Mouse (Mus musculus): ENCODE data around the gene Cpne5. TPM values are rescaled to one million over a fixed set of nuclear protein-coding genes. Genes with fewer than 3 reads are reported as not detected.
"Not testable (repeated sequence)": the region's sequence is repeated elsewhere in the genome, so short reads cannot be mapped to it uniquely, and the experiment has no call there.

Gene Cpne5
- total and polyA plus RNA-seq, 2 experiments from 2014 or later, result 61.6 to 65.8 TPM

DNA sequence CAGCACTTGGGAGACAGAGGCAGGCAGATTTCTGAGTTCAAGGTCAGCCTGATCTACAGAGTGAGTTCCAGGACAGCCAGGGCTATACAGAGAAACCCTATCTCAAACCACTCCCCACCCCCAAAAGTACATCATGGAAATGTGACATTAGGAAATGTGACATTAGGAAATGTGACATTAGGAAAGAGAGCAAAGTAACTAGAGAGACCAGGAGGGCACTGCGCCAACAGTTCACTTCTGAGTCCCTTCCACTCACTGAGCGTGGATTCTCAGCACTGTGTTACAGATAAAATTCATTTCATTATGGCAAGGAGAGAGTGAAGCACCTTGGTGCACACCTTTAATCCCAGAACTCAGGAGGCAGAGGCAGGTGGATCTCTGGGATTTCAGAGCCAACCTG is 21.0 kb upstream of the Cpne5 start:
- no peak for TF ChIP-seq CTCF (IDR thresholded peaks at IDR 0.05; ENCODE audit: low read depth)
- WGBS, result 100% methylated on average over 2 of the region's 2 CpGs

DNA sequence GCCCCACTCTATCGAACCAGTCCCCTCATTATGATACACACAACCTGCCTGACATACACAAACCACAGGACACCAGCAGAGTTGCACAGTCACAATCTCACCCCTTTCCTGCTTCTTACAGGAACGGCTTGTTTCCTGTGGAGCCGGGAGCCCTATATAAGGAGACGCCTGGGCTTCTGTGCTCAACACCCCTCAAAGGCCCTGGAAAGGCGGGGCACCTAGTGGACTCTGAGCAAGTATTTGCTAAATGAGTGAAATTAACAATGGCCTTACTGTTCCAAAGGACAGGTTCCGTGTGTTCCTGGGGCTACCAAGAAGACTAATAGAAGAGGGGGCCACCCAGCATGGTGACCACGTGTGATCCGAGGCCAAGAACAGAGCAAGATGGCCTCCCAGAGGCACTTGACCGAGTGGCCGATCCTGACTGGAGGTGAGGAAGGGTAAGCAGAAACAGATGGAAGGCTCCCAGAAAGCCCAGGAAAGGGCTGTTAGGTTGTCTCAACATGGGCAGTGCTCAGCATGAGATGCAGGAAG is 20.1 kb upstream of the Cpne5 start:
- ATAC-seq (no peak), DNase-seq (ENCODE audit: low spot score) (no peak)
- TF ChIP-seq CTCF (IDR thresholded peaks at IDR 0.05; ENCODE audit: low read depth), result no peak
- Histone ChIP-seq H3K9me3 (ENCODE audit: low read length) (no peaks in the 10 kb centered on the region), H3K27ac (0 out of 2 replicates have a peak overlapping the region, but pooled peaks have one; percentile 27), H3K4me3 (ENCODE audit: low read length) (no peak overlapping the region), H3K27me3 (ENCODE audit: insufficient read depth, low read length) (no peaks in the 10 kb centered on the region), H3K4me1 (ENCODE audit: insufficient read depth, low read length) (peaks cover 3% of the 10 kb centered on the region; the same call in 1 of the 2 replicates), H3K4me2 (ENCODE audit: low read depth, low read length) (no peak overlapping the region), H3K9ac (replicated peaks; ENCODE audit: low read length) (no peak overlapping the region), H3K36me3 (ENCODE audit: insufficient read depth, low read length) (peaks cover 14% of the 10 kb centered on the region; the same call in 1 of the 2 replicates)
- 83% methylated on average over 10 of the region's 10 CpGs for WGBS

More for the DNA sequence above, 21.0 kb upstream of the Cpne5 start:
- Histone ChIP-seq H3K9ac (replicated peaks; ENCODE audit: low read length) (no peak overlapping the region), H3K36me3 (ENCODE audit: insufficient read depth, low read length) (peaks cover 14% of the 10 kb centered on the region; the same call in 1 of the 2 replicates), H3K4me2 (ENCODE audit: low read depth, low read length) (no peak overlapping the region), H3K27me3 (ENCODE audit: insufficient read depth, low read length) (no peaks in the 10 kb centered on the region), H3K27ac (no peak overlapping the region), H3K4me3 (ENCODE audit: low read length) (no peak overlapping the region), H3K9me3 (ENCODE audit: low read length) (no peaks in the 10 kb centered on the region), H3K4me1 (ENCODE audit: insufficient read depth, low read length) (peaks cover 3% of the 10 kb centered on the region; the same call in 1 of the 2 replicates)
- DNase-seq (ENCODE audit: low spot score), result no peak
- no peak for ATAC-seq

DNA sequence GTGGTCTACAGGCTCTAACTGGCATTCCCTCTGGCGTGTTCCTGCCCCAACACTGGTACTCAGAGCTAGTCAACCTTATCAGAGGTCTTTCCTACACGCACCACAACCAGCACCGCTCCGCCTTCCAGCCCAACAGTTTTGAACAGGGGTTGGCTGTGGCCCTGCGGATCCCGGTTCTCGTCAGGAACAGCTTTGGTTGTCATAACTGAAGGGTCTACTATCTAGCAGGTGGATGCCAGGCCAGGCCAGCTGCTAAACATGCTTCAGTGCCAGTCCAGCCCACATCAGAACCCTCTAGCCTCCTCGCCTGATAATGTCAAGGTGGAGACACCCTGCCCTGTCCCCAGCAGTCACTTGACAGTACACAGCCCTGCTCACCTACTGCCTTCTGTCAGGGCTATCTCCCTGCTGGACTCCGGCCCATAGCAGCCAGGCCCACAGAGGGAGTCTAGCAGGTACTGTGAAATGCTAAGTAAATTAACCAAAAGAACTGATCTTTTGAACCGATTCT is 19.1 kb upstream of the Cpne5 start:
- whole genome bisulfite sequencing, result 94% methylated on average over 10 of the region's 10 CpGs
- no peaks in the 10 kb centered on the region for H3K27me3 ChIP-seq (ENCODE audit: insufficient read depth, low read length)
- H3K4me1 ChIP-seq (ENCODE audit: insufficient read depth, low read length), result no peaks in the 10 kb centered on the region
- DNase-seq (ENCODE audit: low spot score), result no peak
- H3K9me3 ChIP-seq (ENCODE audit: low read length), result no peaks in the 10 kb centered on the region
- TF ChIP-seq CTCF (IDR thresholded peaks at IDR 0.05; ENCODE audit: low read depth), result no peak
- H3K4me2 ChIP-seq (ENCODE audit: low read depth, low read length), result no peak overlapping the region
- H3K9ac ChIP-seq (replicated peaks; ENCODE audit: low read length), result no peak overlapping the region
- H3K36me3 ChIP-seq (ENCODE audit: insufficient read depth, low read length), result peaks cover 14% of the 10 kb centered on the region; the same call in 1 of the 2 replicates
- no peak overlapping the region for H3K27ac ChIP-seq
- H3K4me3 ChIP-seq (ENCODE audit: low read length), result no peak overlapping the region
- ATAC-seq, result no peak

DNA sequence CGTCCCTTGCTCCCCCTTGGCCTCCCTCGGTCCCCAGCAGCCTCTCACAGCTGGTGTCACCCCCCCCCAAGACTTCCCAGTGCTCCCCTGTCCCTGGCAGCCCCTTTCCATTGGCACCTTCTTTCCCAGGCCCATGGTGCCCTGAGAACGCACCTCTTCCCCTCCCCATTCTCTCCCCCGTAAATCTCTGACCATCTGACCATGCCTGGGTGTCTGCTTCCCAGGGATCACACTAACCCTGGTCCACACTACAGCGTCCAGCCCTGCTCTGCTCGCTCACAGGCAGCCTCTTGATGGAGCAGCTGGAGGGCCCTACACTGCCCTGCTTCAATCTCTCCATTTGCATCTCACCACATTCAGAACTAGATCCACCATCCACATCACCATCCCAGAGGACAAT is 18.5 kb upstream of the Cpne5 start:
- no peaks in the 10 kb centered on the region for H3K27me3 ChIP-seq (ENCODE audit: insufficient read depth, low read length)
- peaks cover 14% of the 10 kb centered on the region; the same call in 1 of the 2 replicates for H3K36me3 ChIP-seq (ENCODE audit: insufficient read depth, low read length)
- H3K9ac ChIP-seq (replicated peaks; ENCODE audit: low read length), result no peak overlapping the region
- H3K27ac ChIP-seq, result no peak overlapping the region
- H3K4me3 ChIP-seq (ENCODE audit: low read length), result no peak overlapping the region
- no peaks in the 10 kb centered on the region for H3K9me3 ChIP-seq (ENCODE audit: low read length)
- TF ChIP-seq CTCF (IDR thresholded peaks at IDR 0.05; ENCODE audit: low read depth), result no peak
- WGBS, result 78% methylated on average over 6 of the region's 6 CpGs
- DNase-seq (ENCODE audit: low spot score), result no peak
- no peaks in the 10 kb centered on the region for H3K4me1 ChIP-seq (ENCODE audit: insufficient read depth, low read length)
- no peak overlapping the region for H3K4me2 ChIP-seq (ENCODE audit: low read depth, low read length)
- ATAC-seq, result no peak

DNA sequence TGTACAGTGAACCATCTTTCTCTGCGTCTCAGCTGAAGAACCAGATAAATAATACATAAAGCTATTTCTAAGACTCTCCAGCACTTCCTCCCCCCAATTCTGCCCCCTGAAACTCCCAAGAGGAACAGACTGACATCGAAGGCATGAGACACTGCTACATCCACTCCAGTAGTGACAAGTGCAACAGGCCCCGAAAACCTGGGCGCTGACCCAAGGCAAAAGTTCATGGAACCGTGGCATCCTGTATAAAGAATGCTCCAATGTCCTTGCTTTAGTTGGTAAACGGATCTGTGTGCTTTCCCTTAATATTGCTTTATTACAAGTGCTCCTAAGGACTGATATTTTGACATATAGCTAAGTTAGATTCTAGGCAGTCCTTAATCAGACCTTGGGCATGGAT is 16.8 kb upstream of the Cpne5 start:
- not testable (repeated sequence) for H3K4me3 ChIP-seq (ENCODE audit: low read length); H3K4me1 ChIP-seq (ENCODE audit: insufficient read depth, low read length); H3K9me3 ChIP-seq (ENCODE audit: low read length); H3K27me3 ChIP-seq (ENCODE audit: insufficient read depth, low read length); H3K9ac ChIP-seq (replicated peaks; ENCODE audit: low read length); H3K4me2 ChIP-seq (ENCODE audit: low read depth, low read length); H3K27ac ChIP-seq; ATAC-seq; DNase-seq (ENCODE audit: low spot score)
- H3K36me3 ChIP-seq (ENCODE audit: insufficient read depth, low read length), result peaks cover 12% of the 10 kb centered on the region; the same call in 1 of the 2 replicates
- WGBS, result 86% methylated on average over 6 of the region's 6 CpGs

DNA sequence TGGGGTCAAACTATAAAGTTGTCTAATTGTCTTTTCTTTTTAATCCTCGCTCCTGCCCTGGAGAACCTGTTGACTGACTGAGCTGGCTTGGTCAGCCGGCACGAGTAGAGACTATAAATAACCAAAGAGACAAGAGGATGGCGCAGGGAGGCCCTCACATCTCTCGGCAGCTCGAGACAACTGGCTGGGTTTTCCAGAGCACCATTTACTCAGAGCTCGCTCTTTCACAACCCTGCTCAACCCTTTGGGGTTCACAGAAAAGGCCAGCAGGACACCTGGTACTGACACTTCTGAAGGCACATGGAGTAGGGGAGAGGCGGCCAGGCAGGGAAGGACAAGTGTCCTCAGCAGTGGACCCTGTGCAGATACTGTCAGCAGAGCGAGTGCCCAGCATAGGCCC is 15.7 kb upstream of the Cpne5 start:
- ATAC-seq (no peak), DNase-seq (ENCODE audit: low spot score) (no peak)
- Histone ChIP-seq H3K9me3 (ENCODE audit: low read length) (no peaks in the 10 kb centered on the region), H3K36me3 (ENCODE audit: insufficient read depth, low read length) (peaks cover 12% of the 10 kb centered on the region; the same call in 1 of the 2 replicates), H3K4me2 (ENCODE audit: low read depth, low read length) (no peak overlapping the region), H3K4me3 (ENCODE audit: low read length) (no peak overlapping the region), H3K27me3 (ENCODE audit: insufficient read depth, low read length) (no peaks in the 10 kb centered on the region), H3K27ac (no peak overlapping the region), H3K9ac (replicated peaks; ENCODE audit: low read length) (no peak overlapping the region), H3K4me1 (ENCODE audit: insufficient read depth, low read length) (no peaks in the 10 kb centered on the region)
- TF ChIP-seq CTCF (IDR thresholded peaks at IDR 0.05; ENCODE audit: low read depth), result no peak
- 88% methylated on average over 9 of the region's 9 CpGs for WGBS

DNA sequence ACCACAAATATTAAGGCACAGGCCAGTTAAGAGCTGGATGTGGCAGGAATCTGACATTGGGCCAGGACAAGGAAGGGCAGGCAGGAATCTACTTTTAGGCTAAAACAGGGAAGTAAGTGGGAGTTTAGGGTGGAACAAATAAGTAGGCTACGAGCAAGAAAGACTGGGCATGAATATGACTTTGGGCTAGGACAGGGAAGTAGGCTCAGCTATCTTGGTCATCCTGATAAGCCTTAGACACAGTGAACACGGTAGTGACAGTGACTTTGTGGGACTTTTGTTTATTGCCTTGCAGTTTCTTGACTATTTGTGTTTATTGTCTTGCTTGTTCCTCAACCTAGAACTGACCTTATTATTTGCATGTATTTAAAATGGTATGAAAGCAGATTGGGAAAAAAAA is 15.3 kb upstream of the Cpne5 start:
- no peaks in the 10 kb centered on the region for H3K4me1 ChIP-seq (ENCODE audit: insufficient read depth, low read length)
- no peak overlapping the region for H3K27ac ChIP-seq
- H3K4me2 ChIP-seq (ENCODE audit: low read depth, low read length), result no peak overlapping the region
- H3K9ac ChIP-seq (replicated peaks; ENCODE audit: low read length), result no peak overlapping the region
- TF ChIP-seq CTCF (IDR thresholded peaks at IDR 0.05; ENCODE audit: low read depth), result no peak
- H3K27me3 ChIP-seq (ENCODE audit: insufficient read depth, low read length), result no peaks in the 10 kb centered on the region
- DNase-seq (ENCODE audit: low spot score), result no peak
- no peak overlapping the region for H3K4me3 ChIP-seq (ENCODE audit: low read length)
- H3K9me3 ChIP-seq (ENCODE audit: low read length), result no peaks in the 10 kb centered on the region
- ATAC-seq, result no peak
- 96% methylated on average over 2 of the region's 2 CpGs for WGBS
- peaks cover 12% of the 10 kb centered on the region; the same call in 1 of the 2 replicates for H3K36me3 ChIP-seq (ENCODE audit: insufficient read depth, low read length)
